Mouse (Mus musculus) layer of hippocampus, adult 8-10 months (tissue): ENCODE data around the gene Stap1. TPM values are rescaled to one million over a fixed set of nuclear protein-coding genes. Genes with fewer than 3 reads are reported as not detected.
A peak's percentile ranks its signal among the peaks of the same experiment; 100 is the strongest.

Source experiments
- DNase-seq, 2 experiments: peaks; one replicate each; pipeline ENCODE4 v3.0.0; 2022; ENCODE audit warnings: low spot score in 2 of 2
- total RNA-seq, 4 experiments: library from RNA; stranded (reverse); gene quantifications; 2 replicates each; pipeline ENCODE4 v1.2.4; 2022

Gene Stap1
- under 1 TPM in 2 of 4 experiments, not detected in 2; 0.25 to 0.36 TPM for total RNA-seq

- no peak for DNase-seq
These were observed at the start of gene Stap1 for GRCm38 (mm10) chr5:86071538-86071937. Gene Stap1 (plus strand): TSS chr5:86071746.

GRCm38 (mm10) chr5:86029820-86030219 lies 41.7 kb upstream of the Stap1 start:
- no peak for DNase-seq

GRCm38 (mm10) chr5:86063501-86063900 lies 8.0 kb upstream of the Stap1 start:
- no peak for DNase-seq

GRCm38 (mm10) chr5:86065101-86065875 lies 6.3 kb upstream of the Stap1 start, which contains the start of gene Cenpc1:
Gene Cenpc1 (minus strand): TSS chr5:86065583.
- DNase-seq = peak; percentile 94

- DNase-seq = no peak
These were observed 5.5 kb upstream of the Stap1 start for GRCm38 (mm10) chr5:86065876-86066550.

GRCm38 (mm10) chr5:86066551-86066929 lies 5.0 kb upstream of the Stap1 start:
- DNase-seq = peak; percentile 80 to 90

- no peak for DNase-seq
These were observed 3.1 kb upstream of the Stap1 start for GRCm38 (mm10) chr5:86068451-86068850.

GRCm38 (mm10) chr5:86069121-86069520 lies 2.4 kb upstream of the Stap1 start:
- no peak for DNase-seq

GRCm38 (mm10) chr5:86072756-86073386 lies 1.3 kb downstream of the Stap1 start:
- no peak for DNase-seq

- DNase-seq = no peak
These were observed 7.3 kb downstream of the Stap1 start for GRCm38 (mm10) chr5:86078720-86079334.

- DNase-seq = no peak
These were observed 12.4 kb downstream of the Stap1 start for GRCm38 (mm10) chr5:86083987-86084386.

GRCm38 (mm10) chr5:86084979-86085378 lies 13.4 kb downstream of the Stap1 start:
- no peak for DNase-seq

- DNase-seq = no peak
These were observed 15.2 kb downstream of the Stap1 start for GRCm38 (mm10) chr5:86086751-86087150.

- DNase-seq = no peak
These were observed 23.2 kb downstream of the Stap1 start for GRCm38 (mm10) chr5:86094754-86095153.

GRCm38 (mm10) chr5:86098988-86099387 lies 27.4 kb downstream of the Stap1 start:
- no peak for DNase-seq

- DNase-seq = no peak
These were observed 29.1 kb downstream of the Stap1 start for GRCm38 (mm10) chr5:86100621-86101020.

- DNase-seq = no peak
These were observed 30.6 kb downstream of the Stap1 start for GRCm38 (mm10) chr5:86102176-86102575.

- no peak for DNase-seq
These were observed 35.1 kb downstream of the Stap1 start for GRCm38 (mm10) chr5:86106610-86107009.

GRCm38 (mm10) chr5:86111074-86111473 lies 39.5 kb downstream of the Stap1 start:
- DNase-seq = no peak

- DNase-seq = no peak
These were observed 41.5 kb downstream of the Stap1 start for GRCm38 (mm10) chr5:86113037-86113436.

- no peak for DNase-seq
These were observed 42.5 kb downstream of the Stap1 start for GRCm38 (mm10) chr5:86113997-86114396.
